Mouse (Mus musculus) MEL (cell line): ENCODE data around the gene Slc25a41. TPM values are rescaled to one million over a fixed set of nuclear protein-coding genes. Genes with fewer than 3 reads are reported as not detected.
A peak's percentile ranks its signal among the peaks of the same experiment; 100 is the strongest.

Source experiments
- DNase-seq: peaks from one replicate; pipeline ENCODE4 v3.0.0; 2011; ENCODE audit warnings: low read depth, low spot score
- H3K27ac ChIP-seq: 2 replicates; pipeline ENCODE4 v1.5.1; 2012; ENCODE audit warnings: low read depth, mild to moderate bottlenecking, control low read depth, low read length, moderate library complexity; ENCODE audit not compliant: control insufficient read depth
- H3K27me3 ChIP-seq, 2 experiments: fragments of 150-350 bp in 1 of 2; sonication (generic) in 1 of 2; 2 replicates each; pipeline ENCODE4 v1.6.1; 2012; ENCODE audit warnings: low read length in 2 of 2, mild to moderate bottlenecking in 2 of 2, improper control_type of control experiment in 1 of 2, moderate library complexity in 1 of 2; ENCODE audit not compliant: insufficient read depth in 2 of 2, control insufficient read depth in 1 of 2
- H3K36me3 ChIP-seq, 2 experiments: 2 replicates each; pipeline ENCODE4 v1.6.1; 2012 to 2014; ENCODE audit warnings: low read length in 2 of 2, improper control_type of control experiment in 1 of 2, inconsistent platforms in 1 of 2, mild to moderate bottlenecking in 1 of 2; ENCODE audit not compliant: insufficient read depth in 2 of 2, control insufficient read depth in 1 of 2
- H3K4me1 ChIP-seq, 2 experiments: fragments of 150-350 bp in 1 of 2; sonication (generic) in 1 of 2; 2 replicates each; pipeline ENCODE4 v1.6.1; 2012; ENCODE audit warnings: low read length in 2 of 2, improper control_type of control experiment in 1 of 2, mild to moderate bottlenecking in 1 of 2; ENCODE audit not compliant: insufficient read depth in 2 of 2, control insufficient read depth in 1 of 2
- H3K4me3 ChIP-seq, 2 experiments: fragments of 150-350 bp in 1 of 2; sonication (generic) in 1 of 2; 2 replicates each; pipeline ENCODE4 v1.5.1; 2012; ENCODE audit warnings: low read depth in 2 of 2, low read length in 2 of 2, mild to moderate bottlenecking in 2 of 2, moderate library complexity in 2 of 2, control low read depth in 1 of 2, improper control_type of control experiment in 1 of 2; ENCODE audit not compliant: control insufficient read depth in 1 of 2, insufficient read depth in 1 of 2
- H3K79me2 ChIP-seq: 2 replicates; pipeline ENCODE4 v1.6.1; 2012; ENCODE audit warnings: mild to moderate bottlenecking, low read length, moderate library complexity; ENCODE audit not compliant: control insufficient read depth, poor library complexity, insufficient read depth
- H3K9ac ChIP-seq: 2 replicates; pipeline ENCODE4 v1.6.1; 2012; ENCODE audit warnings: low read depth, mild to moderate bottlenecking, control low read depth, low read length, moderate library complexity; ENCODE audit not compliant: control insufficient read depth, poor library complexity, severe bottlenecking
- H3K9me3 ChIP-seq: fragments of 150-350 bp; sonication (generic); replicated peaks from 2 replicates; pipeline ENCODE4 v1.6.1; 2012; ENCODE audit warnings: mild to moderate bottlenecking, low read length, improper control_type of control experiment, moderate library complexity; ENCODE audit not compliant: insufficient read depth
- CHD2 ChIP-seq: IDR thresholded peaks from 2 replicates; pipeline ENCODE4 v1.6.1; 2011; ENCODE audit warnings: low read length, improper control_type of control experiment
- KAT2A ChIP-seq: conservative IDR thresholded peaks from 2 replicates; pipeline ENCODE4 v1.6.1; 2012; ENCODE audit warnings: low read depth, low read length, improper control_type of control experiment, inconsistent platforms
- MEF2A ChIP-seq: IDR thresholded peaks from 2 replicates; pipeline ENCODE4 v1.6.1; 2014; ENCODE audit warnings: low read depth, mild to moderate bottlenecking, inconsistent platforms, low read length, improper control_type of control experiment; ENCODE audit not compliant: poor library complexity, insufficient replicate concordance, severe bottlenecking; ENCODE audit errors: extremely low read depth
- MXI1 ChIP-seq: IDR thresholded peaks from 2 replicates; pipeline ENCODE4 v1.6.1; 2011; ENCODE audit warnings: mild to moderate bottlenecking, low read depth, low read length, improper control_type of control experiment
- MYC ChIP-seq: IDR thresholded peaks from 2 replicates; pipeline ENCODE4 v1.6.1; 2011; ENCODE audit warnings: low read depth, mild to moderate bottlenecking, low read length, improper control_type of control experiment, moderate library complexity
- NELFE ChIP-seq: IDR thresholded peaks from 2 replicates; pipeline ENCODE4 v1.6.1; 2011; ENCODE audit warnings: low read depth, low read length, improper control_type of control experiment
- NRF1 ChIP-seq: IDR thresholded peaks from 2 replicates; pipeline ENCODE4 v1.6.1; 2014; ENCODE audit warnings: low read depth, mild to moderate bottlenecking, inconsistent platforms, low read length, improper control_type of control experiment, moderate library complexity; ENCODE audit not compliant: poor library complexity, insufficient read depth, severe bottlenecking
- RAD21 ChIP-seq: IDR thresholded peaks from 2 replicates; pipeline ENCODE4 v1.6.1; 2011; ENCODE audit warnings: mild to moderate bottlenecking, low read depth, low read length, improper control_type of control experiment
- TBP ChIP-seq: IDR thresholded peaks from 2 replicates; pipeline ENCODE4 v1.8.0; 2011; ENCODE audit warnings: low read depth, low read length, improper control_type of control experiment
- TCF12 ChIP-seq: IDR thresholded peaks from 2 replicates; pipeline ENCODE4 v1.6.1; 2014; ENCODE audit warnings: low read depth, mild to moderate bottlenecking, inconsistent platforms, low read length, improper control_type of control experiment, moderate library complexity
- ZNF384 ChIP-seq: IDR thresholded peaks from 2 replicates; pipeline ENCODE4 v1.6.1; 2012; ENCODE audit warnings: low read depth, mild to moderate bottlenecking, inconsistent platforms, low read length, improper control_type of control experiment
- polyA plus RNA-seq, 2 experiments: library from polyadenylated mRNA; stranded (reverse) in 1 of 2; unstranded in 1 of 2; fragments of >175 nt in 1 of 2; fragments of >200 nt in 1 of 2; gene quantifications; 2 replicates each; pipeline versions ENCODE4 v1.2.1 to v1.2.4; 2012; ENCODE audit warnings: low replicate concordance in 2 of 2, low read depth in 1 of 2; ENCODE audit not compliant: insufficient read length in 2 of 2, insufficient read depth in 1 of 2, missing spikeins in 1 of 2
- total RNA-seq: library from RNA; depleted of rRNA; stranded (reverse); fragments of 300-350 nt; gene quantifications from 2 replicates; pipeline ENCODE4 v1.2.3, GENCODE M21; 2012

The Slc25a41 gene
- total and polyA plus RNA-seq, 3 experiments: 0.08 to 0.15 TPM; not detected in 1

DNA sequence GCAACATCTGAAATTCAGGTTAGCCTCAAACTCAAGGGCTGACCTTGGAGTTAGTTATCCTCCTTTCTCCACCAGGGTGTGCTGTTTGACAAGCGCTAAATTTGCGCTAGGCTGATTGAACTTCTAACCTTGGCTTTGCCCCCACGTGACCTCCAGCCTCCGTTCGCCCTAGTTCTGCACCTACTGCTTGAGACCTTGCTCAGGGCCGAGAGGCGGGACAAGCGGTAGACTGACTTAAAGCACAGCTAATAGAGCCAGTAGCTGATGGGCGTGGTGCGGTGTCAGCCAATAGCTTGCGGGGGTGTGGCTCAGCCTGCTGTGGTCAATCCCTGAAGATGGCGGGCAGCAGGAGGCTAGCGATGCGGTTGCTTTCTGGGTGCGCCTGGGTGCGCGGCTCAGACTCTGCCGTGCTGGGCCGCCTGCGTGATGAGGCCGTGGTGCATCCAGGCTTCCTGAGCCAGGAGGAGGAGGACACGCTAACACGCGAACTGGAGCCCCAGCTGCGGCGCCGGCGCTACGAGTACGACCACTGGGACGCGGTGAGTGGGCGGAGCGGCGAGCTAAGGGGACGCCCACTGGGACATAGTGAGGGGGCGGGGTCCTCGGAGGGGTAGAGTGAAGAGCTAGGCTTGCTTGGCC lies 44.3 kb downstream of the Slc25a41 start, which contains the start of gene Alkbh7 (continued):
- TF ChIP-seq KAT2A (no peak), MYC (0 out of 2 replicates have a peak, but pooled peaks have one; percentile 61), NELFE (peak; percentile 51; the same call in 1 of the 2 replicates), MXI1 (peak; percentile 93)

DNA sequence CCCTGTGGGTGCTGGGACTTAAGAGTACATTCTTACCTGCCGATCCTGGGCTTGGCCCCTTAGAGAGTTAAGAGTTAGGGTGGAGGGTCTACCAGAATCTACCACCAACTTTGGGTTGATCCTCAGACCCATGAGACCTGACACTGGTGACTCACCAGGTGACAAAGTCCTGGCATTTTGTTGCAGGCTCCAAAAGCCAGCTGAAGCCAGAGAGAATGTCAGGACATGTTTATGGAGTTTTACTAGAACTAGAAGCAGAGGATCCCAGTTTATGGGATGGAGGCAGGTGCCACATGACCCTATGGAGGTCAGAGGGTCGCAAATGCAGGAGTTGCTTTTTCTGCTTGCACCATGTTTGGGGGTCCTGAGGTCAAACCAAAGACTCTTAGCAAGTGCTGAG lies 44.9 kb downstream of the Slc25a41 start:
- H3K9ac ChIP-seq: peak overlapping the region; percentile 30
- H3K9me3 ChIP-seq: no peaks in the 10 kb centered on the region
- TF ChIP-seq NRF1 (no peak), TCF12 (no peak), CHD2 (no peak), MEF2A (no peak), TBP (no peak), RAD21 (no peak)
- TF ChIP-seq, all 39 proteins: peak for 0
- H3K27ac ChIP-seq: peak overlapping the region; percentile 2; the same call in 1 of the 2 replicates
- no peak for DNase-seq
- peaks cover 2 to 3% of the 10 kb centered on the region in 2 experiments; a peak in 3 of 4 replicates for H3K36me3 ChIP-seq
- peaks cover 0 to 11% of the 10 kb centered on the region in 2 experiments; a peak in 2 of 4 replicates for H3K4me1 ChIP-seq
- peaks cover 5% of the 10 kb centered on the region for H3K79me2 ChIP-seq
- no peaks in the 10 kb centered on the region for H3K27me3 ChIP-seq
- no peak overlapping the region for H3K4me3 ChIP-seq

DNA sequence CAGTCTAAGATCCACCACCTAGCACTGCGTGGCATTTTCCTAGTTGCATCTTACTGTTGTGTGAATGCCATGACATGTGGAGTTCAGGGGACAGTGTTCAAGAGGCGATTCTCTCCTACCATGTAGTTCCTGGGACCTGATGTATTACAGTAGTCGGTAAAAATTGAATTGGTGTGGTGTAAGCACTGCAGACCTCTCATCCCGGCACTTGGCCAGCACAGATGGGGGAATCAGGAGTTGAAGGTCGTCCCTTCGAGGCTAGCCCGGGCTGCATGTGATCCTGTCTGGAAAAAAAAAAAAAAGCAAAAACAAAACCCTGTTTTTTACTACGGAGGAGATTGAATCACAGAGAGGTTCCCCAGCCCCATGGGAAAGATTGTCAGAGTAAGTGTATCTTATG lies 46.4 kb downstream of the Slc25a41 start:
- Histone ChIP-seq H3K27me3 (no peaks in the 10 kb centered on the region), H3K27ac (no peak overlapping the region), H3K36me3 (peaks cover 2 to 8% of the 10 kb centered on the region in 2 experiments), H3K9ac (no peak overlapping the region), H3K4me3 (no peak overlapping the region), H3K79me2 (peaks cover 17% of the 10 kb centered on the region), H3K4me1 (peaks cover 0 to 19% of the 10 kb centered on the region in 2 experiments; a peak in 2 of 4 replicates), H3K9me3 (no peaks in the 10 kb centered on the region)
- DNase-seq: no peak
- TF ChIP-seq ZNF384 (0 out of 2 replicates have a peak, but pooled peaks have one; percentile 7), RAD21 (no peak)
